10 mouse cellular contexts compared by ENCODE assay signal in the genomic region with DNA sequence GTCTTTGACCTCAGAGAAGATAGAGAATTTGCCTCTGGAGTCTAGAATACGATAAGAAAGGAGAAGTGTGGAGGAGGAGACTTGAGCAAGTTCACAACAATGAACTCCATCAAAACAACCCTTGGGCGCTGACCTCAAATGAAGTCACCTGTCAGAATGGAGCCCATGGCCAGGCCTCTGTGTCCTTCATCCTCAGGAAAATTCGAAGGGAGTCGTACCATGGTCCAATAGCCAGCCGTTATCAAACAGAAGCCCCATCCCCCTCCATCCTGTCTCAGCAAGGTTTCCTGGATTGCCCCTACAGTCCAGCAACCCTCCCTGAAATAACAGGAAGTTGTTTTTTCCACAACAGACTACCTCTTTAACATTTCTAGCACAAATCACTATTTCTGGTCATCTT.
DNase-seq lines count a peak whose midpoint lies in the region; ATAC-seq lines count a peak whose summit lies in the region.
"Had no signal": no experiment of that assay in that cellular context is flagged by ENCODE, and none has a peak within 500 bp of the region (broad histone marks: within the 10 kb centered on the region; RNA-seq: fewer than 3 reads in every experiment).

No protein-coding gene starts in this region.

- 19% methylated on average over 5 of the region's 5 CpGs for WGBS in kidney, embryonic 14.5 days
- WGBS in forebrain, embryonic 14.5 days: 86% methylated on average over 5 of the region's 5 CpGs

- no peak overlapping the region for H3K4me3 ChIP-seq in kidney, embryonic 14.5 days (ENCODE audit: low read length)
- H3K4me3 ChIP-seq in forebrain, embryonic 14.5 days (ENCODE audit: low read depth, low read length): no peak overlapping the region
- H3K4me3 ChIP-seq: forebrain, embryonic 15.5 days; limb, embryonic 15.5 days had no signal

- no peak overlapping the region for H3K9ac ChIP-seq in kidney, embryonic 14.5 days (ENCODE audit: low read depth, low read length)
- no peak overlapping the region for H3K9ac ChIP-seq in forebrain, embryonic 14.5 days (ENCODE audit: low read length)
- H3K9ac ChIP-seq: forebrain, embryonic 15.5 days; limb, embryonic 15.5 days had no signal

- no peak for ATAC-seq in kidney, embryonic 14.5 days (ENCODE audit: low FRiP score, low TSS enrichment)
- no peak for ATAC-seq in forebrain, embryonic 14.5 days
- ATAC-seq: forebrain, embryonic 15.5 days had no signal

- H3K27me3 ChIP-seq in kidney, embryonic 14.5 days (ENCODE audit: control insufficient read depth, insufficient read depth, low read length): no peaks in the 10 kb centered on the region
- H3K27me3 ChIP-seq in forebrain, embryonic 14.5 days (replicated peaks; ENCODE audit: control insufficient read depth, insufficient read depth, low read length): no peaks in the 10 kb centered on the region
- H3K27me3 ChIP-seq: forebrain, embryonic 15.5 days; limb, embryonic 15.5 days had no signal

- H3K9me3 ChIP-seq in kidney, embryonic 14.5 days (ENCODE audit: control insufficient read depth, low read length): no peaks in the 10 kb centered on the region
- no peaks in the 10 kb centered on the region for H3K9me3 ChIP-seq in forebrain, embryonic 14.5 days (replicated peaks; ENCODE audit: control insufficient read depth, low read length)
- H3K9me3 ChIP-seq: forebrain, embryonic 15.5 days; limb, embryonic 15.5 days had no signal

- DNase-seq in kidney, adult 11 months: no peak
- DNase-seq in thymus, postnatal 10 days (ENCODE audit: low spot score in 2 of 2): peak; percentile 24 to 26
- no peak for DNase-seq in thymus, adult 18-20 months
- DNase-seq in kidney, postnatal 25 days: peak; percentile 53 to 76
- no peak for DNase-seq in forebrain, embryonic 14.5 days (ENCODE audit: low spot score)
- no peak for DNase-seq in right cerebral cortex, postnatal 14 days
- DNase-seq: cerebellum, adult 11 months had no signal

- peaks cover 19% of the 10 kb centered on the region for H3K4me1 ChIP-seq in kidney, embryonic 14.5 days (ENCODE audit: control insufficient read depth, insufficient read depth, low read length)
- H3K4me1 ChIP-seq in forebrain, embryonic 14.5 days (ENCODE audit: control insufficient read depth, insufficient read depth, low read length): 0 out of 2 replicates have a peak, but pooled peaks cover 3% of the 10 kb centered on the region
- H3K4me1 ChIP-seq: forebrain, embryonic 15.5 days had no signal

- no peaks in the 10 kb centered on the region; the same call in 1 of the 2 replicates for H3K36me3 ChIP-seq in kidney, embryonic 14.5 days (ENCODE audit: control insufficient read depth, insufficient read depth, low read length)
- no peaks in the 10 kb centered on the region for H3K36me3 ChIP-seq in forebrain, embryonic 14.5 days (ENCODE audit: control insufficient read depth, insufficient read depth, low read length)
- H3K36me3 ChIP-seq: forebrain, embryonic 15.5 days; limb, embryonic 15.5 days had no signal

- no peak overlapping the region for H3K4me2 ChIP-seq in kidney, embryonic 14.5 days (replicated peaks; ENCODE audit: low read depth, low read length)
- H3K4me2 ChIP-seq in forebrain, embryonic 14.5 days (ENCODE audit: low read length): no peak overlapping the region
- H3K4me2 ChIP-seq: forebrain, embryonic 15.5 days; limb, embryonic 15.5 days had no signal

- peak overlapping the region; percentile 30; the same call in 1 of the 2 replicates for H3K27ac ChIP-seq in kidney, embryonic 14.5 days (ENCODE audit: low read depth, low read length)
- H3K27ac ChIP-seq in forebrain, embryonic 14.5 days (ENCODE audit: low read depth, low read length): no peak overlapping the region
- H3K27ac ChIP-seq: forebrain, embryonic 15.5 days; limb, embryonic 15.5 days had no signal

Comparison
In these comparisons a context has a peak if more than half of its experiments do, and no peak if none do; other contexts are left out.
1. DNase-seq: peak in thymus, postnatal 10 days (2 of 2) and kidney, postnatal 25 days (2 of 2); none in kidney, adult 11 months (single experiment), thymus, adult 18-20 months (0 of 2), forebrain, embryonic 14.5 days (single experiment) and right cerebral cortex, postnatal 14 days (single experiment).